Mouse (Mus musculus) liver, embryonic 15.5 days (tissue): Measurements from ENCODE around the gene Dock2. TPM values are rescaled to one million over a fixed set of nuclear protein-coding genes. Genes with fewer than 3 reads are reported as not detected.

Experiments
- ATAC-seq: fragments of 200-750 bp; cut with Nextera tagmentation; 2 replicates; pipeline ENCODE4 v1.8.0; 2017; ENCODE audit warnings: moderate number of reproducible peaks, mild to moderate bottlenecking, moderate library complexity; ENCODE audit not compliant: insufficient read depth
- H3K27ac ChIP-seq: fragments of 300-500 bp; sonication (generic); replicated peaks from 2 replicates; pipeline ENCODE4 v1.5.1; 2015; ENCODE audit warnings: mild to moderate bottlenecking, inconsistent platforms
- H3K27me3 ChIP-seq: fragments of 300-500 bp; sonication (generic); 2 replicates; pipeline ENCODE4 v1.6.1; 2015; ENCODE audit warnings: mild to moderate bottlenecking, inconsistent platforms
- H3K36me3 ChIP-seq: fragments of 300-500 bp; sonication (generic); replicated peaks from 2 replicates; pipeline ENCODE4 v1.6.1; 2015; ENCODE audit warnings: moderate library complexity, mild to moderate bottlenecking, inconsistent platforms
- H3K4me1 ChIP-seq: fragments of 300-500 bp; sonication (generic); replicated peaks from 2 replicates; pipeline ENCODE4 v1.6.1; 2015; ENCODE audit warnings: inconsistent platforms
- H3K4me2 ChIP-seq: fragments of 300-500 bp; sonication (generic); 2 replicates; pipeline ENCODE4 v1.6.1; 2015; ENCODE audit warnings: moderate library complexity, mild to moderate bottlenecking, inconsistent platforms
- H3K4me3 ChIP-seq: fragments of 300-500 bp; sonication (generic); replicated peaks from 2 replicates; pipeline ENCODE4 v1.5.1; 2015; ENCODE audit warnings: mild to moderate bottlenecking, inconsistent platforms
- H3K9ac ChIP-seq: fragments of 300-500 bp; sonication (generic); 2 replicates; pipeline ENCODE4 v1.6.1; 2015; ENCODE audit warnings: moderate library complexity, mild to moderate bottlenecking, inconsistent platforms
- H3K9me3 ChIP-seq: fragments of 300-500 bp; sonication (generic); replicated peaks from 2 replicates; pipeline ENCODE4 v1.6.1; 2016; ENCODE audit warnings: inconsistent platforms
- WGBS: fragments of 180-500 bp; shearing (Covaris S2); methylation state at CpG from one replicate; pipeline ENCODE4 v1.1.7; 2015; ENCODE audit warnings: mixed read lengths; ENCODE audit not compliant: insufficient replicate concordance; 5-methylcytosine and 5-hydroxymethylcytosine counted together
- polyA plus RNA-seq: library from polyadenylated mRNA; unstranded; fragments of >200 nt; fragmentation: Nextera tagmentation; extraction: Ambion mirVana; gene quantifications from 2 replicates; pipeline ENCODE4 v1.2.1, GENCODE M21; 2015

The Dock2 gene
- polyA plus RNA-seq, 1 experiment from 2014 or later = 4.6 TPM

DNA sequence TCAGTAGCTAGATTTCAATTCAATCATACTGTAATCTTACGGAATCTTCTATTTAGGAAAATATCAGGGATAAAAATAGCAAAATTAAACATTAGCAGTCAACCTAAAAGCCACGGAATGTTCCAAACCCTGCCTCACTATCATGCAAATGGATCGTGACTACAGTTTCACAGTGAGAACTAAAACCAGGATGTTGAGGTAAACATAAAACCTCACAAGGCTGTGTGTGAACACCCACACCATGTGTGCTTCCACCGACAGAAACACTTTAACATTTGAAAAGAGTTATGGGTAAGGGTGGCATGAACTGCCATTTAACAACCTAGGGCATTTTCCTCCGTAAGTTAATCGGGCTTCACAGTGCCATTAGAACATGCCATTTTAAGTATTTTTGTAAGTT, 294.1 kb downstream of the Dock2 start:
- Histone ChIP-seq H3K4me2 (no peak overlapping the region), H3K9me3 (no peaks in the 10 kb centered on the region), H3K27ac (no peak overlapping the region), H3K9ac (no peak overlapping the region), H3K4me1 (0 out of 2 replicates have a peak, but pooled peaks cover 3% of the 10 kb centered on the region), H3K27me3 (no peaks in the 10 kb centered on the region), H3K4me3 (no peak overlapping the region), H3K36me3 (no peaks in the 10 kb centered on the region)
- WGBS = 70% methylated on average over 6 of the region's 6 CpGs
- no peak for ATAC-seq

DNA sequence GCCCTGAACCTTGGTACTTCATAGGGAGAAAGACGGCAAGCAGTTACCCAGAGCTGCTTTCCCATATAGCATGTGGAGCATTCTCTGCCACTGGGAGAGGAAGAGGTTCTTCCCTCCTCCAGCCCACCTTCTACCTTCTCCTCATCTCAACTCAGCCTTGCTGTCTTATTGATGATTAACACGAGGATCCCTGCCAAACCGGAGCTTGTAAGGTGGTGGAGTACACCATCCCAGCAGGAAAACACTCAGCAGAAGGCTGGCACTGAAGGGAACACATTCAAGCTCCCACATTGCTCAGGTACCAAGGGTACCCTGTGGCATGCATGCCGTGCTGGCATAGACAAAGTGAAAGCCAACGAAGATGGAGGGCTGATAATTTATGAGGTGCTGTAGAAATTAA, 304.4 kb downstream of the Dock2 start:
- Histone ChIP-seq H3K9ac (no peak overlapping the region), H3K27ac (no peak overlapping the region), H3K4me1 (no peaks in the 10 kb centered on the region), H3K4me2 (no peak overlapping the region), H3K27me3 (no peaks in the 10 kb centered on the region), H3K9me3 (no peaks in the 10 kb centered on the region), H3K36me3 (no peaks in the 10 kb centered on the region), H3K4me3 (no peak overlapping the region)
- no peak for ATAC-seq
- WGBS = 63% methylated on average over 5 of the region's 5 CpGs

DNA sequence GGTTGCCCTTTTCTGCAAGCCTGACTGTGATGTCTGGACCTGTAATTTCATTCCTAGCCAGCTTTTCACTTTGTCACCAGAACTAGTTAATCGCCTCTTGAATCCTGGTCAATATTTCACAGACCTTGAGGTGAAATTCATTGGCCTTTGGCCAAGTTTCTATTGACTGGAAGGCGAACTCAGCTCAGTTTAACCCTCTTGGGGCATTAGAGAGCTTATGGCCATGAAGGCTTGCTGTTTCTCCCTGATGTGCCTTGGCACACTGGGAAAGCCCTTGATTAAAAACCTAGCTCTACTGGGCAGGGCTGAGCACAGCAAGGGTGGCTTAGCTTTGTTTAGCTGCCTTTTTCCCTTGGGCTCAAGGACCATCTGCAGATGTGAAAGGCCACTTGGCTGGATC, 313.9 kb downstream of the Dock2 start:
- Histone ChIP-seq H3K27me3 (no peaks in the 10 kb centered on the region), H3K36me3 (no peaks in the 10 kb centered on the region), H3K4me2 (no peak overlapping the region), H3K27ac (no peak overlapping the region), H3K4me3 (no peak overlapping the region), H3K4me1 (no peaks in the 10 kb centered on the region), H3K9me3 (no peaks in the 10 kb centered on the region), H3K9ac (no peak overlapping the region)
- 58% methylated on average over 2 of the region's 2 CpGs for WGBS
- ATAC-seq = no peak

DNA sequence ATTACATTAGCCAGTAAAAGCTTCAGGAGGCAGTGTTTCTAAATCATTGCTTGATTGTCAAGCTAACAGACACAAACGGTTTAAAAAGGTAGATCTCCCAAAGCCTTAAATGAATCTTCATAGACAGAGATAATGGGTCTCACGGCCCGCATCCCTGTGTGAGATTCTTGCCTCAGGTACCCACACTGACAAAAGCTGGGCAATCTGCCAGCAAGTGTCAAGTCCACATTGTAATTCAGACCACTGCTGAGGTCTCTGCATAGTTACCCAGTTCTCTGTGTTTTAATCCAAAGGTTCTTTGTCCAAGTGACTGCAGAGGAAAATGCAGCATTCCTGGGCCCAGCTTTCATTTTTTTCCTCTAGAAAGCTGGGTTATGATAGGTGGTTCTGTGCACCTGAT, 315.1 kb downstream of the Dock2 start:
- Histone ChIP-seq H3K4me2 (no peak overlapping the region), H3K9me3 (no peaks in the 10 kb centered on the region), H3K9ac (no peak overlapping the region), H3K27ac (no peak overlapping the region), H3K4me1 (no peaks in the 10 kb centered on the region), H3K4me3 (no peak overlapping the region), H3K36me3 (no peaks in the 10 kb centered on the region), H3K27me3 (no peaks in the 10 kb centered on the region)
- 67% methylated on average over 3 of the region's 3 CpGs for WGBS
- no peak for ATAC-seq

GRCm38 (mm10) chr11:34467056-34467455, 316.6 kb downstream of the Dock2 start:
- H3K36me3 ChIP-seq = no peaks in the 10 kb centered on the region
- no peak overlapping the region for H3K4me3 ChIP-seq
- H3K27ac ChIP-seq = no peak overlapping the region
- no peaks in the 10 kb centered on the region for H3K27me3 ChIP-seq
- no peaks in the 10 kb centered on the region for H3K9me3 ChIP-seq
- H3K4me2 ChIP-seq = no peak overlapping the region
- no peaks in the 10 kb centered on the region for H3K4me1 ChIP-seq
- WGBS = 50% methylated on average over 1 of the region's 1 CpGs
- no peak overlapping the region for H3K9ac ChIP-seq
- ATAC-seq = no peak

DNA sequence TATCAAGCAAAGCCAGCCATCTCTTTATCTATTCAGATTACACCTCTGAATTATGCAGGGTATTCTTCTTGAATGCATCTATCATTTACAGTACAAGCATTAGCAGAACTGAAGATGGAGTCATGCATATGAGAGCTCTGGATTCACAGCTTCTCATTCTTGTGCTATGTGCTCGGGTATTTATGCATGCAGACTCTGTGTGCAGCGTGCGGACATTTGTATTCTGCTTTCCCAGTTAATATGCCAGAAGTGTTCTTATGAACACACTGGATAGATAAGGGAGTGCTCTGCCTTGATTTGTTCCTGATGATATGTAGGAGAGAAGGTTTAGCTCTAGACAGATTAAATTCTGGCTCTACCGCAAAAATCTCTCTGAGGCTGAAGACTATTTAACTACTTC, 333.7 kb downstream of the Dock2 start:
- Histone ChIP-seq H3K9me3 (no peaks in the 10 kb centered on the region), H3K9ac (no peak overlapping the region), H3K36me3 (no peaks in the 10 kb centered on the region), H3K4me1 (no peaks in the 10 kb centered on the region), H3K27me3 (no peaks in the 10 kb centered on the region), H3K4me2 (no peak overlapping the region), H3K4me3 (no peak overlapping the region), H3K27ac (no peak overlapping the region)
- ATAC-seq = no peak
- 79% methylated on average over 4 of the region's 4 CpGs for WGBS

GRCm38 (mm10) chr11:34447891-34448290, 335.8 kb downstream of the Dock2 start:
- 40% methylated on average over 4 of the region's 4 CpGs for WGBS
- Histone ChIP-seq H3K9ac (no peak overlapping the region), H3K4me1 (no peaks in the 10 kb centered on the region), H3K9me3 (no peaks in the 10 kb centered on the region), H3K4me2 (no peak overlapping the region), H3K27ac (no peak overlapping the region), H3K4me3 (no peak overlapping the region), H3K36me3 (no peaks in the 10 kb centered on the region), H3K27me3 (no peaks in the 10 kb centered on the region)
- no peak for ATAC-seq

DNA sequence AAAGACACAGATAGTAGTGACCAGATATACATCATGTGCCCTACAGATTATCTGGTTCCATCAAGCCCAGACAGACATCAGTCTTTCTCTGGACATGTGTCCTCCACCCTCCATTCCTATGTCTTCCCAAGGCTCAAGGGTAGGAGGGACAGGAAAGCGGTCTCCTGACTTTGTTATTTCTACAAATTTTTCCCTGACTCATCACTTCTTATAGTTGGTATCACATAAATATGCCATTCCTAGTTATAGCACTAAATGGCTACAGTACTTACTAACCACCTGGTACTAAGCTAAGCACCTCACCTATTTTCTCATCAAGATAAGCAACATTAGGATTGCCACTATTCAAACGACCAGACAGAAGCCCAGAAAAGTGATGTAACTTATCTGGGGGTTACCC, 345.3 kb downstream of the Dock2 start:
- Histone ChIP-seq H3K27me3 (no peaks in the 10 kb centered on the region), H3K4me1 (no peaks in the 10 kb centered on the region), H3K9ac (no peak overlapping the region), H3K4me2 (no peak overlapping the region), H3K9me3 (no peaks in the 10 kb centered on the region), H3K27ac (no peak overlapping the region), H3K36me3 (no peaks in the 10 kb centered on the region), H3K4me3 (no peak overlapping the region)
- no peak for ATAC-seq
- WGBS = 29% methylated on average over 2 of the region's 2 CpGs

GRCm38 (mm10) chr11:34437446-34437845, 346.2 kb downstream of the Dock2 start:
- no peak overlapping the region for H3K4me2 ChIP-seq
- no peak for ATAC-seq

GRCm38 (mm10) chr11:34431978-34432377, 351.7 kb downstream of the Dock2 start:
- 55% methylated on average over 2 of the region's 2 CpGs for WGBS
- Histone ChIP-seq H3K27me3 (no peaks in the 10 kb centered on the region), H3K4me3 (no peak overlapping the region), H3K4me2 (no peak overlapping the region), H3K36me3 (no peaks in the 10 kb centered on the region), H3K4me1 (no peaks in the 10 kb centered on the region), H3K9ac (no peak overlapping the region), H3K9me3 (no peaks in the 10 kb centered on the region), H3K27ac (no peak overlapping the region)
- ATAC-seq = no peak

More at GRCm38 (mm10) chr11:34437446-34437845, 346.2 kb downstream of the Dock2 start:
- Histone ChIP-seq H3K9me3 (no peaks in the 10 kb centered on the region), H3K27ac (no peak overlapping the region), H3K9ac (no peak overlapping the region), H3K4me3 (no peak overlapping the region), H3K36me3 (no peaks in the 10 kb centered on the region), H3K4me1 (no peaks in the 10 kb centered on the region), H3K27me3 (no peaks in the 10 kb centered on the region)
- WGBS = 58% methylated on average over 1 of the region's 1 CpGs

DNA sequence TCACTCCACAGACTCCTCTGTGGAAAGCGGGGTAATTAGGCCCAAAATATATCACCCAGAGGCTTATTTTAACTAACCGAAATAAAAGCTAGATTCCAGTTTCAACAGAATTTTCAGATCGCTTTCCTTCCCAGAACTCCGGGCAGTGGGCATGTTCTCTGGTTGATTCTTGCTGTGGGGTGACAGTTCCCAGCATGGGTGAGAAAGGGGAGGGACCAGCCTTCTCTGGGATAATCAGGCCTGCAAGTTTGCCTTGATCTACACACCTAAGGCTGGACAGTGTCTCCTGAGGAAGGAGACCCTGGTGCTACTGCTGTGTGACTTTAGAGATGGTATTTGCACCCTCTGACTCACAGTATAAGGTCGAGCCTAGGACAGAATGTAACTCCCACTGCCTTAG, 352.3 kb downstream of the Dock2 start:
- H3K9me3 ChIP-seq = no peaks in the 10 kb centered on the region
- no peak overlapping the region for H3K27ac ChIP-seq
- 45% methylated on average over 5 of the region's 5 CpGs for WGBS
- H3K4me3 ChIP-seq = no peak overlapping the region
- no peaks in the 10 kb centered on the region for H3K36me3 ChIP-seq
- ATAC-seq = no peak
- H3K27me3 ChIP-seq = no peaks in the 10 kb centered on the region
- H3K4me2 ChIP-seq = no peak overlapping the region
- no peak overlapping the region for H3K9ac ChIP-seq
- H3K4me1 ChIP-seq = no peaks in the 10 kb centered on the region

- Histone ChIP-seq H3K4me2 (no peak overlapping the region), H3K4me1 (no peaks in the 10 kb centered on the region), H3K9me3 (no peaks in the 10 kb centered on the region), H3K36me3 (no peaks in the 10 kb centered on the region), H3K9ac (no peak overlapping the region), H3K27ac (no peak overlapping the region), H3K27me3 (no peaks in the 10 kb centered on the region), H3K4me3 (no peak overlapping the region)
- WGBS = 74% methylated on average over 4 of the region's 4 CpGs
- no peak for ATAC-seq
Observed at GRCm38 (mm10) chr11:34430940-34431339, 352.8 kb downstream of the Dock2 start.
